Mouse (Mus musculus) bone marrow, adult 2 months (tissue): ENCODE results near the gene Tshz2. TPM values are rescaled to one million over a fixed set of nuclear protein-coding genes. Genes with fewer than 3 reads are reported as not detected.

Experiments
- H3K27ac ChIP-seq: fragments of 200-500 bp; 2 replicates; pipeline ENCODE4 v1.5.1; 2012; ENCODE audit warnings: low read depth, mild to moderate bottlenecking, control low read depth, inconsistent platforms, low read length; ENCODE audit not compliant: control insufficient read depth, poor library complexity, insufficient read depth
- H3K4me1 ChIP-seq: fragments of 200-500 bp; 2 replicates; pipeline ENCODE4 v1.6.1; 2011; ENCODE audit warnings: low read length; ENCODE audit not compliant: control insufficient read depth, insufficient read depth
- H3K4me3 ChIP-seq: fragments of 200-500 bp; replicated peaks from 2 replicates; pipeline ENCODE3; 2011; ENCODE audit warnings: mild to moderate bottlenecking, low read depth, low read length, control low read depth; ENCODE audit not compliant: control insufficient read depth
- CTCF ChIP-seq: fragments of 200-500 bp; IDR thresholded peaks from 2 replicates; pipeline ENCODE4 v1.5.1; 2011; ENCODE audit warnings: low read length, control low read depth; ENCODE audit not compliant: control insufficient read depth, insufficient read depth
- POLR2A ChIP-seq: fragments of 200-500 bp; IDR thresholded peaks from 2 replicates; pipeline ENCODE4 v1.6.1; 2011; ENCODE audit warnings: low read depth, mild to moderate bottlenecking, control low read depth, low read length, borderline replicate concordance; ENCODE audit not compliant: control insufficient read depth
- WGBS: fragments of 180-500 bp; shearing (Covaris S2); methylation state at CpG from one replicate; pipeline ENCODE4 v1.1.7; 2018; 5-methylcytosine and 5-hydroxymethylcytosine counted together
- polyA plus RNA-seq: library from polyadenylated mRNA; stranded (reverse); fragments of >200 nt; gene quantifications from 2 replicates; pipeline ENCODE4 v1.2.4, GENCODE M21; 2011; ENCODE audit warnings: low replicate concordance; ENCODE audit not compliant: missing spikeins, insufficient read depth, insufficient read length

Tshz2 gene
- polyA plus RNA-seq, 1 experiment = 1.4 TPM

GRCm38 (mm10) chr2:169995987-169996386 is 363.2 kb downstream of the Tshz2 start:
- H3K27ac ChIP-seq = no peak overlapping the region
- no peaks in the 10 kb centered on the region for H3K4me1 ChIP-seq
- 45% methylated on average over 12 of the region's 12 CpGs for WGBS
- TF ChIP-seq POLR2A (no peak), CTCF (no peak)
- H3K4me3 ChIP-seq = no peak overlapping the region

DNA sequence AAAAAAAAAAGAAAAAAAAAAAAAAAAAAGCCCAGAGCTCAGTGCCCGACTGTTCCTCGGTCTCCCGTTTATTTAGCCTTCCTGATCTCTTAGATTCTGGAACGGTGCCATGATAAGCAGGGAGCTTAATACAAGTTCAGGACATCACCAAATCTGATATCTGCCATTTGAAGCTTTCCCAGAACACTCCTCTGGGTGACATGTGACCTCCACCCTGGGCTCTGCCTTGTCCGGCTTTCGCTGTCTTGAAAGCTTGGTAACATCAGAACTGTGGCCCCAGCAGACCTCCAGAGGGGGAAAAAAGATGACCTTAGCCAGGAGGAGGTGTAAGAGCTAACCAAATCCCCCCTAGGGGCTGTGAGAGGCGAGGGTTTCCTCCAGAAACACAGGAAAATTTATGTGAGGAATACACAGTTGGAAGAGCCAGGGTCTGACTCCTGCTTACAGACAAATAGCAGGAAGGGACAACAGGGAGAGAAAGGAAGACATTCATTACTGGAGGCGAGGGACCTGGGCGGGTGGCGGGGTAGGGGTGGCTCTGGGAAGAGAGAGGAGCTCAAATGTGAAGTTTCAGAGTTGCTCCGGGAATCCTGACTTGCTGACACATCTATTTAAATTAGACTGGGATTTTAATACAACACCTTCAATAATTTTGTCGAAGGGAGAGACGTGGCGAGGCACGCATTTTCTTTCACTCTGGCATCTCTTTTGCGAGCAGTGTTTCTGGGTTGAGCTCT is 363.9 kb downstream of the Tshz2 start:
- Histone ChIP-seq H3K27ac (no peak overlapping the region), H3K4me3 (no peak overlapping the region), H3K4me1 (no peaks in the 10 kb centered on the region)
- TF ChIP-seq POLR2A (no peak), CTCF (no peak)
- 60% methylated on average over 16 of the region's 16 CpGs for WGBS

DNA sequence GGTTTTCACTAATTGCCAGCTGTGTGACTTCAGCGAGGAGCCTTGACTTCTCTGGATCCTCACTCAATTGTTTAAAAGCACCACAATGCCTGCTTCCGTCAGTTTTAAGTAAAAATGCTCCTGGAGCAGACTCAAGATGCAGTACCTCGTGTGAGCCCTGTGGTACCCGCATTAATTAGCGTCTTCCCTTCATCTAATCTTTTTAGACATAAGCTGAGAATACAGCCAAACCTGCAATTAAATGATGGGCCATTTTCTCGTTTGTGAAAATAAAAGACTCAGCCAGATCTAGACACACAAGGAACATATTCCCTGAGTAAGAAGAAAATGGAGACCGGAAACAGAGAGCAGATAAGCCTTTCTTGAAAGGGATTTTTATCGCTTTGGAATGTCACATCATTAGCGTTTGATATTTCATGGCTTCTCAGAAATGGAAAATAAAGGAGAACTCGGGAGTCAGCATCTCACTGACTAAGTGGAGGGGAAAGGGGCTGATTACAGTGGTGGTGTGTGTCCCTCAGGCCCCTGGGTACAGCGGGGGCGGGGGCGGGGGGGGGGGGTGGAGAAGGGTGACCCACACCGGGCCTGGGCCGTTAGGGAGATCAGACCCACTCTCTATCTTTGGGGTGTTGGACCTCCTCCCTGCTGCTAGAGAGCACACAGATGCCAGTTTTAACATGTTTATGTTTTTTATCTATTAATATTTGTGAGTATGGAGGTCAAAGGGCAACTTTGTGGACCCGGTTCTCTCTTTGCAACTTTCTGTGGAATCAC is 364.6 kb downstream of the Tshz2 start:
- Histone ChIP-seq H3K4me3 (no peak overlapping the region), H3K27ac (no peak overlapping the region), H3K4me1 (no peaks in the 10 kb centered on the region)
- TF ChIP-seq POLR2A = no peak
- TF ChIP-seq CTCF = no peak
- 73% methylated on average over 16 of the region's 16 CpGs for WGBS

GRCm38 (mm10) chr2:169998878-169999337 is 366.1 kb downstream of the Tshz2 start:
- no peak overlapping the region for H3K27ac ChIP-seq
- no peaks in the 10 kb centered on the region for H3K4me1 ChIP-seq
- H3K4me3 ChIP-seq = no peak overlapping the region
- WGBS = 81% methylated on average over 11 of the region's 11 CpGs
- no peak for TF ChIP-seq CTCF
- TF ChIP-seq POLR2A = no peak

GRCm38 (mm10) chr2:170002594-170003504 is 370.0 kb downstream of the Tshz2 start:
- 66% methylated on average over 25 of the region's 25 CpGs for WGBS
- Histone ChIP-seq H3K27ac (no peak overlapping the region), H3K4me3 (no peak overlapping the region), H3K4me1 (no peaks in the 10 kb centered on the region)
- TF ChIP-seq CTCF = no peak
- TF ChIP-seq POLR2A = no peak

- no peak overlapping the region for H3K27ac ChIP-seq
- H3K4me1 ChIP-seq = no peaks in the 10 kb centered on the region
- TF ChIP-seq CTCF = no peak
- TF ChIP-seq POLR2A = no peak
- 80% methylated on average over 8 of the region's 8 CpGs for WGBS
- no peak overlapping the region for H3K4me3 ChIP-seq
Observed at GRCm38 (mm10) chr2:170003666-170004065, 370.9 kb downstream of the Tshz2 start.

DNA sequence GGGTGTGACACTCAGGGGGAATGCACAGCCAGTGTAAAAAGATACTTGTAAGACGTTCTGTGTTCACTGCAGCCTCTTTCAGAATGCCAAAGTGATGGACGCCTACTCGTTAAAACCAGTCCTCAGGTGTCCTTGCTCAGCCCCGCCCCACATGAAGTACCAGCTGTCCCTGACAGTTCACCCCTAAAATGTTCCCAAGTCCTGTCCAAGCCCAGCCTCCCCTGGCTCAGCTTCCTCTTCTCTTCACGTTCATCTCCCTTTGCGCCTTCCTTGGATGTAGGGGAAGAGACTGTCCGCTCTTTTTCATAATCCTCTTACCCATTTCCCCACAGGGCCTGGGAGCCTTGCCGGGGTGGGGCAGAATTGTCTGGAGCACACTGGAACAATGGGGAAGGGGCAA is 374.0 kb downstream of the Tshz2 start:
- TF ChIP-seq CTCF (no peak), POLR2A (no peak)
- no peak overlapping the region for H3K4me3 ChIP-seq
- no peak overlapping the region for H3K27ac ChIP-seq
- H3K4me1 ChIP-seq = peaks cover 2% of the 10 kb centered on the region; the same call in 1 of the 2 replicates
- 78% methylated on average over 8 of the region's 8 CpGs for WGBS

- WGBS = 84% methylated on average over 6 of the region's 6 CpGs
- Histone ChIP-seq H3K27ac (no peak overlapping the region), H3K4me3 (no peak overlapping the region), H3K4me1 (peaks cover 2% of the 10 kb centered on the region; the same call in 1 of the 2 replicates)
- TF ChIP-seq CTCF (no peak), POLR2A (no peak)
Observed at GRCm38 (mm10) chr2:170007426-170007958, 374.7 kb downstream of the Tshz2 start.
